Mouse (Mus musculus): Measurements from ENCODE around the gene Clstn1. TPM values are rescaled to one million over a fixed set of nuclear protein-coding genes. Genes with fewer than 3 reads are reported as not detected.

Clstn1 gene
- polyA plus RNA-seq (2014; fragmentation: Illumina TruSeq; extraction: RNeasy Lipid Tissue Mini Kit (QIAGEN cat#74804); ENCODE audit: low read depth, low replicate concordance): 27.0 TPM

DNA sequence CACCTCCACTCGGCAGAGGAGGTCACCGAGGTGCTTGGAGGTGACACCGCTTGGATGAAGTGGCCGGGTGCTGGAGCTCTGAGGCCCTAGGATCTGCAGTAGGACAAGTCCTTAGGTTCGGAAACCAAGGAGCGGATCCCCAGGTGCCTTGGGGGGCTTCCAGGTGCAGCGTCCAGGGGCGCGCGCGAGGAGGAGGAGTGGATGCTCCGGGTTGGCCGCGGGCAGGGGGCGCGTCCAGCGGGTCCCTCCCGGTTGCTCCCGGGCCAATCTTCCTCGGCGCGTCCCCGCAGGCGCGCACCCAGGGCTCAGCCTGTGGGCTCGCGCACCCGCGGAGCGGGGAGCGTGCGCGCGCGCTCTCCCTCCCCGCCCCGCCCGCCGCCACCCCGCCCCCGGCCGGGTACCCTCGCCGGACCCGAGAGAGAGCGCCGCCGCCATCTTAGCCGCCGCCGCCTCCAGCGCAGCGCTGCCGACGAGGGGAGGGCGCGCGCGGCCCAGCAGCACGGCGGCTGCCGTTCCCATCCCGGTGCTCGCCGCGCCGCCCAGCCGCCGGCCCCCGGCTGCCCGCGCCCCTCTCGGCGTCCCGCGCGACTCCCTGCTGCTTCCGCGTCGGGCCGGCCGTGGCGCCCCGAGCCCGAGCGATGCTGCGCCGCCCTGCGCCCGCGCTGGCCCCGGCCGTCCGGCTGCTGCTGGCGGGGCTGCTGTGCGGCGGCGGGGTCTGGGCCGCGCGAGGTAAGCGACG lies at the start of gene Clstn1:
TSS of gene Clstn1 (plus strand) at position 425 of the 739 bp plus-strand sequence.

Other genes with a start within 250 kb of the Clstn1 start
- gene Ube4b, start 159.7 kb upstream of the Clstn1 start, polyA plus RNA-seq (2014; fragmentation: Illumina TruSeq; extraction: RNeasy Lipid Tissue Mini Kit (QIAGEN cat#74804); ENCODE audit: low read depth, low replicate concordance): 27.6 TPM
- gene Rbp7, start 131.5 kb upstream of the Clstn1 start, polyA plus RNA-seq (2014; fragmentation: Illumina TruSeq; extraction: RNeasy Lipid Tissue Mini Kit (QIAGEN cat#74804); ENCODE audit: low read depth, low replicate concordance): 3.6 TPM
- gene Tmem274, start 109.1 kb upstream of the Clstn1 start, polyA plus RNA-seq (2014; fragmentation: Illumina TruSeq; extraction: RNeasy Lipid Tissue Mini Kit (QIAGEN cat#74804); ENCODE audit: low read depth, low replicate concordance): not detected
- gene Nmnat1, start 101.3 kb upstream of the Clstn1 start, polyA plus RNA-seq (2014; fragmentation: Illumina TruSeq; extraction: RNeasy Lipid Tissue Mini Kit (QIAGEN cat#74804); ENCODE audit: low read depth, low replicate concordance): 5.4 TPM
- 33.8 TPM for gene Lzic, start 101.2 kb upstream of the Clstn1 start, polyA plus RNA-seq (2014; fragmentation: Illumina TruSeq; extraction: RNeasy Lipid Tissue Mini Kit (QIAGEN cat#74804); ENCODE audit: low read depth, low replicate concordance)
- 9.5 TPM for gene Ctnnbip1, start 68.2 kb upstream of the Clstn1 start, polyA plus RNA-seq (2014; fragmentation: Illumina TruSeq; extraction: RNeasy Lipid Tissue Mini Kit (QIAGEN cat#74804); ENCODE audit: low read depth, low replicate concordance)
- gene Pik3cd, start 116.1 kb downstream of the Clstn1 start, polyA plus RNA-seq (2014; fragmentation: Illumina TruSeq; extraction: RNeasy Lipid Tissue Mini Kit (QIAGEN cat#74804); ENCODE audit: low read depth, low replicate concordance): 1.0 TPM
- 0.98 TPM for gene Tmem201, start 151.6 kb downstream of the Clstn1 start, polyA plus RNA-seq (2014; fragmentation: Illumina TruSeq; extraction: RNeasy Lipid Tissue Mini Kit (QIAGEN cat#74804); ENCODE audit: low read depth, low replicate concordance)
- gene Slc25a33, start 187.8 kb downstream of the Clstn1 start, polyA plus RNA-seq (2014; fragmentation: Illumina TruSeq; extraction: RNeasy Lipid Tissue Mini Kit (QIAGEN cat#74804); ENCODE audit: low read depth, low replicate concordance): 4.0 TPM